Mouse (Mus musculus) liver (tissue): ENCODE data around the gene 4632433K11Rik.

ENCODE experiments used
- DNase-seq: peaks from one replicate; pipeline ENCODE4 v3.0.0-alpha.2; 2020; ENCODE audit warnings: mixed read lengths

Gene 4632433K11Rik

DNA sequence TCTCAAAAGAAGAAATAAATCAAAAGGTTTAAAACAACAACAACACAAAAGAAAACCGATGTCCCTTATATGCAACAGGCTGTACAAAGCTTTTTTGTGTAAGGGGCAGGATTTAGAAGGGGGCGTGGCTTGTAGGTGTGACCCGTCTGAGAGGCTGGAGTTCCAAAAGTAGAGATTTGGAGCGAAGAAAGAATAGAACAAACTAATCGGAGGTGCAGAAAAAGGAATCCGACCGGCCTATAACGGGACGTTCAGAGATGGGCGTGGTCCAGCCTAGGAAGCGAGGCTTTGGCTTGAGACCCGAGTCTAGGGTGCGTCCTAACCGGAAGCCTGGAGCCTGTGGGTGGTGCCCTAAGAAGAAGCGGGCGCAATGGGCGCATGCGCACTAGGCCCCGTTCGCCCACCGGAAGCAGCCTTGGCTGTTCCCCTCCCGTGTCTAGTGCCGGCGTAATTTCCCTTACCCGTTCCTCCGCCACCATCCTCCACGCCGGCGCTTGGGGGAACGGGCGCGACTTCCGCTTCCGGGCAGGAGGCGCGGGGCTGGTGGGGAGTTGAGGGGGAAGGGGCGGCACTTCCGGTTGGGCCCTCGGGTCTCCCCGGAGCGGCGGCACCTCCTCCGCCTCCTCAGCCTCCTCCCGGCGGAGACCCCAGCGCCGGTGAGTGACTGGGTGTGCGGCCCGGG lies 13.8 kb upstream of the 4632433K11Rik start, which contains the start of the genes Zfp865 and Ccdc106:
Gene Zfp865 (plus strand): TSS at position 377 of the 682 bp plus-strand sequence.
Gene Ccdc106 (plus strand): TSS at position 554 of the 682 bp plus-strand sequence.
- DNase-seq = peak; percentile 99

DNA sequence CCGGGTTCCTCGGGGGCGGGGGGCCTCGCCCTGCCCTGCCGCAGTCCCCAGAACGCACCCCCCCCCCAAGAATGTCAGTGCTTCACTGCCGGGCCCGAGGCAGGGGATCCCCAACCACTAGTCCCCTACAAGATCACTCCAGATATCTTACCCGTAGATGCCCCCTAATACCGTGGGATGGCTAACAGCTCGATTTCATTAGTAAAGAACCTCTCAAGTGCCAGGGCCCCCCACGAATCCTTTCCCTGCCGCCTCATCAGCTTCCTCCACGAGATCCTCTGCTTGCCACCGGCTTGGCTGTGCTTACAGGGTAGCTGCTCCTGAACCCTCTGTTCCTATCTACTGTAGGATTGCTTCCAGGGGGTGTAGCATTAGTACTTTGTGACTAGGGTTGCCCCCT lies 13.2 kb upstream of the 4632433K11Rik start:
- DNase-seq = no peak

DNA sequence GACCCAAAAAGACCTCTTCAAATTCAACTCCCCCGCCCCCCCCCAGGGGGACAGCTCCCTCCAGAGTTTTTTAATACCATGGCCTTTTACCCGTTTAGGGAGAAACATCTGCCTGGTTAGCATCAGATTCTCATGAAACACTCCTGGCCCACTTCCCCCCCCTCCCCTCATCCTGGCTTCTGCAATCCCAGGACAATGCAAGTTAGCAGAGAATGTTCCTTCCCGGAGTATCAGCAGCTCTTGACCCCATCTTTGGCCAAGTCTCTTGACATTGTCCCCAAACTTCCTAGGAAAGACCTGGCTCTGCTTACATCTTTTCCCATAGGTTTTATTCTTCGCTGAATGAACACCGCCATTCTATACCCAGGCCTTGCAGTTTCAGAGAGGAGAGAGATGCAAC lies 12.7 kb upstream of the 4632433K11Rik start:
- DNase-seq = no peak

DNA sequence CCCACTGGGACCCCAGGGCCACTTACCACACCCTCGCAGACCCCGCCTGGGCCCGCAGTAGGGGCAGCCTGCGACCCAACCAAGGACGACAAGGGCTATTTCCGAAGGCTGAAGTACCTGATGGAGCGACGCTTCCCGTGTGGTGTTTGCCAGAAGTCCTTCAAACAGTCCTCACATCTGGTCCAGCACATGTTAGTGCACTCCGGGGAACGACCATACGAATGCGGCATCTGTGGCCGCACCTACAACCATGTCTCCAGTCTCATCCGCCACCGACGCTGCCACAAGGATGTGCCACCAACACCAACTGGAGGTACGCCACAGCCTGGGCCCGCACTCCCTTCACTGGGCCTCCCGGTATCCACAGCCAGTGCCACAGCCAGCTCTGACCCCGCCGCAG lies 4.4 kb upstream of the 4632433K11Rik start:
- DNase-seq = no peak

DNA sequence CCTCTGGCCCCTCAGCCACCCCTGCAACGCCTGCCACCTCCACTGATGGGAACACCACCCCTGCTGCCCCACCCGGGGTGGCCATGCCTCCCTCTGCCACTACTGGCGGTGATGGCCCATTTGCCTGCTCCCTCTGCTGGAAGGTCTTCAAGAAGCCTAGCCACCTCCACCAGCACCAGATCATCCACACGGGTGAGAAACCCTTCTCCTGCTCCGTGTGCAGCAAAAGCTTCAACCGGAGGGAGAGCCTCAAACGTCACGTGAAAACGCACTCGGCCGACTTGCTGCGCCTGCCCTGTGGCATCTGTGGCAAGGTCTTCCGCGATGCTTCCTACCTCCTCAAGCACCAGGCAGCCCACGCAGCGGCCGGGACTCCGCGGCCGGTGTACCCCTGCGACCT lies 4.0 kb upstream of the 4632433K11Rik start:
- DNase-seq = no peak

DNA sequence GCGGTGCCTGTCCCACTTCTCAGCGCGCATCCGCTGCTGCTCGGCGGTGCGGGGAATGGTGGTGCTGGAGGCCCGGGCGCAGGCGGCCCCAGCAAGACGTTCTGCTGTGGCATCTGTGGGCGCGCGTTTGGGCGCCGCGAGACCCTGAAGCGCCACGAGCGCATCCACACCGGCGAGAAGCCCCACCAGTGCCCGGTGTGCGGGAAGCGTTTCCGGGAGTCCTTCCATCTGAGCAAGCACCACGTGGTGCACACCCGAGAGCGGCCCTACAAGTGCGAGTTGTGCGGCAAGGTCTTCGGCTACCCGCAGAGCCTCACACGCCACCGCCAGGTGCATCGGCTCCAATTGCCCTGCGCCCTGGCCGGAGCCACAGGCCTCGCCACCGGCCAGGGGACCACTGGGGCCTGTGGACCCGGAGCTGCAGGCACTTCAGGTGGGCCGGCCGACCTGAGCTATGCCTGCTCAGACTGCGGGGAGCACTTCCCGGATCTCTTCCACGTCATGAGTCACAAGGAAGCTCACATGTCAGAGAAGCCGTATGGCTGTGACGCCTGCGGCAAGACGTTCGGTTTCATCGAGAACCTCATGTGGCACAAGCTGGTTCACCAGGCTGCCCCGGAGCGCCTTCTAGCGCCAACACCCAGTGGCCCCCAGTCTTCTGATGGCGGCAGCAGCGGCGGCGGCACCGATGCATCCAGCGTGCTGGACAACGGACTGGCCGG lies 3.2 kb upstream of the 4632433K11Rik start:
- DNase-seq = no peak

GRCm38 (mm10) chr7:5031496-5031895 lies 2.4 kb upstream of the 4632433K11Rik start:
- no peak for DNase-seq

DNA sequence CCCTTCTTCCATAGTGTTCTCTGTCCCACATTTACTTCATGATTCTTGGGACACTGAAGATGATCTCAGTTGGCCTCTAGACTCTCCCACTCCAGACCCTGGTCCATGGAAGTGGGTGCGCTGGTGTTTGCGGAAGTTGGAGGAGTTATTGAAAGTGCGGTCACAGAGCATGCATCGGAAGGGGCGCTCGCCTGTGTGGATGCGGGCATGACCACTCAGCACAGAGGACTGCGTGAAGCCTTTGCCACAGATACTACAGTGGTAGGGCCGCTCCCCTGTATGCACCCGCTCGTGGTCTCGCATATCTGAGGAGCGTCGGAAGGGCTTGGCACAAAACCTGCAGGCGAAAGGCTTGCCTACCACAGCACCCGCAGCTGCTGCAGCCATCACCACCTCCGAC lies 1.7 kb downstream of the 4632433K11Rik start:
- no peak for DNase-seq

DNA sequence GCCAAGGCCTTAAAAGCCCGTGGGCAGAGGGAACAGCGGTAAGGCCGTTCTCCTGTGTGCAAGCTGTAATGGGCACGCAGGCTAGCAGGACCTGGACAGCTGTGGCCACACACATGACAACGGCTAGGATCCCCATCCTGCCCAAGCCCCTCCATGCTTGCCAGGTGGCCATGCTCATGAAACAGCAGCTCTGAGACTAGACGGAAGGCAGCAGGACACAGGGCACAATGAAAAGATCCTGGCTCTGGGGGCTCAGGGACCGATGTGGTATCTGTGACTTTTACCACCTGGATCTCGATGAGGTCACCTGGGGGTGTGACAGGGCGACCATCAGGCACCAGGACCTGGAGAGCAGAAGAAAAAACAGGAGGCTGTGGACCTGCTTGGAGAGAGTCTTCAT lies 2.2 kb downstream of the 4632433K11Rik start:
- DNase-seq = no peak

DNA sequence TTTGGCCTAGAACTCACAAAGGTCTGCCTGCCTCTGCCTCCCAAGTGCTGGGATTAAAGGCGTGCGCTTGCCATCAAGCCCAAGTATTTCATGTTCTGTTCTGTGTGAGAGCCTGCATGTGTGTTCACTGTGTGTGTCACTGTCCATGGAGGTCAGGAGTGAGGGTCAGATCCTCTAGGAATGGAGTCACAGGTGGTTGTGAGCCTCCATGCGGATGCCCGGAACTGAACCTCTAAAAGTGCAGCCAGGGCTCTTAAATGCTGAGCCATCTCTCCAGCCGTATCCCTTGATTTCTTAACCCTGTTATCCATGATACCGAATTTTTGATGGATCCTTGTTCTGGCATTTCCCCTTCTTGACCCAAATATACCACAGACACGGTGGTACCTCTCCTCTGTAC lies 3.1 kb downstream of the 4632433K11Rik start:
- no peak for DNase-seq

DNA sequence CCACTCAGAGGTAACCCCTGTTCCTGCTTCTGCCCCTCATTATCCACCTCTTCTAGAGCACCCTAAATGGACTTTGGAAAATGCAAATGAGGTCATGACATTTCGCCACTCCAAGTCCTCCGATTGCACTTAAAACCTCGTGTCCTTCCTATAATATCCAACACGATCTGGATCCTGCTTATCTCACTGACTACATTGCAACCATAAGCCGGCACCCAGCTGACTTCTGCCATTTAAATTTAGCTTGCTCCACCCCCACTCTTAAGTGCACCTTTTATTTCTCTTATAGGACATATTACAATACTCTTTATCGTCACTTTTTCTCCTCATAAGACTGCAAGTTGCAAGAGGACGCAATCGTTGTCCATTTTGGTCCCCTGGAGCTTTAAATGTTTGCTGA lies 3.5 kb downstream of the 4632433K11Rik start:
- no peak for DNase-seq

GRCm38 (mm10) chr7:5038109-5038732 lies 4.3 kb downstream of the 4632433K11Rik start, which contains the start of gene Zfp784:
TSS of gene Zfp784 (minus strand) at chr7:5038446.
- DNase-seq = peak; percentile 95

DNA sequence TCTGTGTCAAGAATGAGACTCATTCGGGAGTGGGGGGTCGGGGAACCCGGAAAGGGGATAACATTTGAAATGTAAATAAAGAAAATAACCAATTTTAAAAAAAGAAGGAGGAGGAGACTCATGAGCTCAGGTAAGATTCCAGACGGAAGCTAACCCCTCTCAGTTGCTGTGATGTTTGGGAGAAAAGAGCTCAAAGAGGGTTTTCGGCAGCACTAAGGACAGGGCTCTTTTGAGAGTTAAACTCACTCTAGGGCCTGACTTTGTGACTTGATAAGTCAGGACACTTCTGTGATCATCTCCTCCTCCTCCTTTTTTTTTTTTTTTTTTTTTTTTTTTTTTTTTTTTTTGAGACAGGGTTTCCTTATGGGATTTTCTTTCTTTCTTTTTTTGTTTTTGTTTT lies 5.0 kb downstream of the 4632433K11Rik start:
- no peak for DNase-seq

- DNase-seq = no peak
Observed at GRCm38 (mm10) chr7:5044981-5045380, 11.1 kb downstream of the 4632433K11Rik start.

DNA sequence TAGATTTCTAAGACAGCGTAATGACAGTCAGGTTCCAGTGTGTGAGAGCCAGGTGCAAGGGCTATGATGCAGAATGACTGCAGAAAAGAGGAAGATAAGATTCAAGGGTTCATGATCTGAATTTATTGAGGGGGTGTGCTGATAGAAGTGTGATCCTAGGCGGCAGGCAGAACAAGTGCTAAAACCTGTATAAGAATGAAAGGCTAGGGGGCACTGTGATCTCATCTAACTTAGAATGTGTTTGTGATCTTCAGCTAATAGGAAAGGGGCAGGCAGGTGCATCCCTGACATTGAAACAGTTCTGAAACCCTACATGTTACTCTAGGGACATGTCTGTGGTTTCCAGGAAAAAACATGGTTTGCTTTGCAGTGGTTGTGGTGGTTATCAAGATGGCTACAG lies 12.2 kb downstream of the 4632433K11Rik start:
- no peak for DNase-seq

GRCm38 (mm10) chr7:5047313-5047712 lies 13.4 kb downstream of the 4632433K11Rik start:
- no peak for DNase-seq

DNA sequence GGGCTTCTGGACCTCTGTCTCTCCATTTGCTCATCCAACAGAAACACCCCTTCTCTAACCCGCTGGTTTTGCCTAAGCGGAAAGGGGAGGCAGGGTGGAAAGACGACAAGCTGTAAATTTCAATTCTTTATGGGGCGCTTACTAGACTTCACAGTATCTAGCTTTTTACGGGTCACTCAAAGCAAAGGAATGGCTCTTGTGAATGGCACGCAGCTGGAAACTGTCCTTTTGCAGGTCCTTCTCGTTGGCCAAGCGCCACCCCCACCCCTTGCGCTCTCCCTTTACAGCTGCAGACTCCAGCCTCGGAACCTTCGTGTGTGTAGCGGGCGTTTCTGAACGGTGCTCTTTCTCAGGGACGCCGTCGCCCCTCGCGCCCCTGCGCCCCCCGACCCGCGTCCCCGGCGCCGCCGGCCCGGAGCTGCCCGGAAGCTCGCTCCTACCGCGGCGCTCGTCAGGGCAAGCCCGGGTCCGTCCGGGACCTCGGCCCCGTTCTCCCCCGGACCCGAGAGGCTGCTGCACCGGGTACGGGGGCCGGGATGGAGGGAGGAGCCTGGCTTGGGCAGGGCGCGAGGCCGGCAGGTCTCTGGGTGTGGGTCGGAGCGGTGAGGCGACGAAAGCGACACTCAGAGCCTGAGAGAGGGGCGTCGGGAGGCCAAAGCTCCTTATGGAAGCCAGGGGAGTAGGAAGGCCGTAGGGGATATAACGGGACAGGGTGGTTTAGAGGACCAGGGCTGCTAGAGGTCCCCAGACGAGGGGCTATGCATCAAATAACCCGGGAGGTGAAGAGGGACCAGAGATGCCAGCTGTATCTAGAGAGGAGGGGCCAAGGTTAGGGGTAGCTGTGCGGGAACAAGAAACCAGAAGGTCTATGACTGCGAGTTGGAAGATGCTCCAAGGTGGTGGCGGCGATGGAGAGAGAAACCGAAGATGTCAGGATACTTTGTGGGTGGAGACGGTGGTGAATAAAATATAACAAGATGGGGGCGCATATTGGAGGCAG lies 17.6 kb downstream of the 4632433K11Rik start, which contains the start of gene Zfp580:
Gene Zfp580 (plus strand): TSS at position 346 of the 1,000 bp plus-strand sequence.
- DNase-seq = peak; percentile 43

- DNase-seq = no peak
Observed at GRCm38 (mm10) chr7:5052438-5052837, 18.5 kb downstream of the 4632433K11Rik start.

GRCm38 (mm10) chr7:5052931-5053343 lies 19.0 kb downstream of the 4632433K11Rik start:
- no peak for DNase-seq

GRCm38 (mm10) chr7:5053456-5054179 lies 19.7 kb downstream of the 4632433K11Rik start:
- DNase-seq = no peak

DNA sequence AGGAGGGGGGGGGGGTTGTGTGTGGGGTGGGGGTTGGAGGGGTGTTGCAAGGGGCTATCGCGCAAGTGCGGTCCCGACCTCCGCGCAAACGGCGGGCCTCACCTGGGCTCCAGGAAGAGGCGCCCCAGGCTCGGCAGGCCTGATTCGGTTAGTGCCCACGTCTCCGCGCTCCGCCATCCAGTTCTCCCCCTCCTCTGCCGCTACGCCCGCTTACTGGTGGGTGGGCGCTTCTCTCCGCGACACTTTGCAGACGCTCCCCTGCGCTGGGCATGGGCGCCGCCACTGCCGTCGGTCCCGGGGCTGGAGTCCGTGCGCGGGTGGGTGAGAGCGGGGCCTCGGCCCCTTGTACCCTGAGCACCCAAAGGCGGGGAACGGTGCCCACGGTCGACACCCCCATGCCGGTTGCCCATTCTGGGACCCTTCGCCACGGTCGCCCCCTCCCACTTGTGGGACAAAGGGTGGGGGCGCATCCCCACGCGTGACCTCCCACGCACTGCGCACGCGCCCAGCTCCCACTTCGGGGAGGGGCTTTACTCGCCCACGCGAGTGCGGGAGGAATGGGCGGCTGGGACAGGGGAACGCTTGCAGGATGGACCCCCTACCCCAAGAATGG lies 22.8 kb downstream of the 4632433K11Rik start:
- peak; percentile 26 for DNase-seq
